Mouse (Mus musculus) cerebellum, adult 8-10 months (tissue): Measurements from ENCODE around the gene Mesp1.
A peak's percentile ranks its signal among the peaks of the same experiment; 100 is the strongest.

ENCODE experiments used
- DNase-seq: peaks from one replicate; pipeline ENCODE4 v3.0.0; 2022

Gene Mesp1

GRCm38 (mm10) chr7:79793688-79794087 is at the start of gene Mesp1:
Gene Mesp1, minus strand, starts transcription at chr7:79793788.
- no peak for DNase-seq

- no peak for DNase-seq
Measured at GRCm38 (mm10) chr7:79842163-79842562, 48.6 kb upstream of the Mesp1 start.

GRCm38 (mm10) chr7:79837247-79837646 is 43.7 kb upstream of the Mesp1 start:
- DNase-seq: no peak

GRCm38 (mm10) chr7:79835196-79835595 is 41.6 kb upstream of the Mesp1 start:
- no peak for DNase-seq

- no peak for DNase-seq
Measured at GRCm38 (mm10) chr7:79832980-79833379, 39.4 kb upstream of the Mesp1 start.

- DNase-seq: no peak
Measured at GRCm38 (mm10) chr7:79831585-79831984, 38.0 kb upstream of the Mesp1 start.

- no peak for DNase-seq
Measured at GRCm38 (mm10) chr7:79831145-79831544, 37.6 kb upstream of the Mesp1 start.

- no peak for DNase-seq
Measured at GRCm38 (mm10) chr7:79828341-79828740, 34.8 kb upstream of the Mesp1 start.

- no peak for DNase-seq
Measured at GRCm38 (mm10) chr7:79822092-79822695, 28.6 kb upstream of the Mesp1 start.

GRCm38 (mm10) chr7:79819996-79820395 is 26.4 kb upstream of the Mesp1 start:
- no peak for DNase-seq

- no peak for DNase-seq
Measured at GRCm38 (mm10) chr7:79819515-79819914, 25.9 kb upstream of the Mesp1 start.

- DNase-seq: no peak
Measured at GRCm38 (mm10) chr7:79818321-79818720, 24.7 kb upstream of the Mesp1 start.

- DNase-seq: no peak
Measured at GRCm38 (mm10) chr7:79813409-79813808, 19.8 kb upstream of the Mesp1 start.

GRCm38 (mm10) chr7:79810611-79811506 is 17.3 kb upstream of the Mesp1 start, which contains the start of gene Mesp2:
Gene Mesp2, plus strand, starts transcription at chr7:79810727.
- DNase-seq: peak; percentile 11

GRCm38 (mm10) chr7:79808561-79808960 is 15.0 kb upstream of the Mesp1 start:
- no peak for DNase-seq

- no peak for DNase-seq
Measured at GRCm38 (mm10) chr7:79803887-79804286, 10.3 kb upstream of the Mesp1 start.

GRCm38 (mm10) chr7:79802037-79802436 is 8.4 kb upstream of the Mesp1 start:
- DNase-seq: no peak

GRCm38 (mm10) chr7:79801391-79801790 is 7.8 kb upstream of the Mesp1 start:
- DNase-seq: no peak

- no peak for DNase-seq
Measured at GRCm38 (mm10) chr7:79800336-79800735, 6.7 kb upstream of the Mesp1 start.

- DNase-seq: no peak
Measured at GRCm38 (mm10) chr7:79799506-79799905, 5.9 kb upstream of the Mesp1 start.

GRCm38 (mm10) chr7:79799048-79799447 is 5.5 kb upstream of the Mesp1 start:
- DNase-seq: peak; percentile 52

- DNase-seq: no peak
Measured at GRCm38 (mm10) chr7:79798606-79799005, 5.0 kb upstream of the Mesp1 start.

GRCm38 (mm10) chr7:79792635-79793421 is 760 bp downstream of the Mesp1 start:
- no peak for DNase-seq
